Mouse (Mus musculus): ENCODE measurements around the gene Olfr747. TPM values are rescaled to one million over a fixed set of nuclear protein-coding genes. Genes with fewer than 3 reads are reported as not detected.
"Not testable (repeated sequence)": the region's sequence is repeated elsewhere in the genome, so short reads cannot be mapped to it uniquely, and the experiment has no call there.

Olfr747 gene
- polyA plus RNA-seq (2015; fragmentation: Nextera tagmentation; extraction: Ambion mirVana) = not detected in 2 replicates

- Histone ChIP-seq H3K9ac (ENCODE audit: low read length) (no peak within 1 kb of the TSS), H3K4me2 (replicated peaks; ENCODE audit: low read depth) (no peak within 1 kb of the TSS), H3K4me1 (replicated peaks; ENCODE audit: control insufficient read depth, insufficient read depth) (no peaks in the 10 kb centered on the region), H3K36me3 (ENCODE audit: control insufficient read depth, insufficient read depth, low read length) (no peaks in the 10 kb centered on the region), H3K27me3 (ENCODE audit: control insufficient read depth, insufficient read depth, low read length) (no peaks in the 10 kb centered on the region), H3K27ac (replicated peaks) (no peak within 1 kb of the TSS), H3K9me3 (ENCODE audit: control insufficient read depth, low read length) (no peaks in the 10 kb centered on the region), H3K4me3 (ENCODE audit: low read depth, low read length) (no peak within 1 kb of the TSS)
- ATAC-seq (ENCODE audit: low FRiP score, low TSS enrichment) = no peak
- 84% methylated on average over 3 of the region's 3 CpGs for WGBS
- DNase-seq (ENCODE audit: low spot score) = no peak
- TF ChIP-seq EP300 (optimal IDR thresholded peaks at IDR 0.05) (no peak), CTCF (IDR thresholded peaks at IDR 0.05; ENCODE audit: low read depth) (no peak)
Observed at GRCm38 (mm10) chr14:50693106-50693505, at the start of gene Olfr747. Gene Olfr747, minus strand, starts transcription at chr14:50693206.

- Histone ChIP-seq H3K9ac (ENCODE audit: low read length) (no peak overlapping the region), H3K36me3 (ENCODE audit: control insufficient read depth, insufficient read depth, low read length) (no peaks in the 10 kb centered on the region), H3K27ac (replicated peaks) (no peak overlapping the region), H3K27me3 (ENCODE audit: control insufficient read depth, insufficient read depth, low read length) (no peaks in the 10 kb centered on the region), H3K4me3 (ENCODE audit: low read depth, low read length) (no peak overlapping the region), H3K4me2 (replicated peaks; ENCODE audit: low read depth) (no peak overlapping the region), H3K9me3 (ENCODE audit: control insufficient read depth, low read length) (no peaks in the 10 kb centered on the region), H3K4me1 (replicated peaks; ENCODE audit: control insufficient read depth, insufficient read depth) (no peaks in the 10 kb centered on the region)
- no peak for DNase-seq (ENCODE audit: low spot score)
- 56% methylated on average over 2 of the region's 2 CpGs for WGBS
- TF ChIP-seq EP300 (optimal IDR thresholded peaks at IDR 0.05) (no peak), CTCF (IDR thresholded peaks at IDR 0.05; ENCODE audit: low read depth) (no peak)
- no peak for ATAC-seq (ENCODE audit: low FRiP score, low TSS enrichment)
Observed at GRCm38 (mm10) chr14:50741584-50741983, 48.6 kb upstream of the Olfr747 start.

- Histone ChIP-seq H3K4me1 (replicated peaks; ENCODE audit: control insufficient read depth, insufficient read depth) (no peaks in the 10 kb centered on the region), H3K27ac (replicated peaks) (no peak overlapping the region), H3K9me3 (ENCODE audit: control insufficient read depth, low read length) (no peaks in the 10 kb centered on the region), H3K36me3 (ENCODE audit: control insufficient read depth, insufficient read depth, low read length) (no peaks in the 10 kb centered on the region), H3K4me2 (replicated peaks; ENCODE audit: low read depth) (no peak overlapping the region), H3K9ac (ENCODE audit: low read length) (no peak overlapping the region), H3K4me3 (ENCODE audit: low read depth, low read length) (no peak overlapping the region), H3K27me3 (ENCODE audit: control insufficient read depth, insufficient read depth, low read length) (no peaks in the 10 kb centered on the region)
- 68% methylated on average over 2 of the region's 2 CpGs for WGBS
- TF ChIP-seq CTCF (IDR thresholded peaks at IDR 0.05; ENCODE audit: low read depth) = no peak
- no peak for TF ChIP-seq EP300 (optimal IDR thresholded peaks at IDR 0.05)
- ATAC-seq (ENCODE audit: low FRiP score, low TSS enrichment) (no peak), DNase-seq (ENCODE audit: low spot score) (no peak)
Observed at GRCm38 (mm10) chr14:50740334-50740733, 47.3 kb upstream of the Olfr747 start.

- not testable (repeated sequence) for H3K4me3 ChIP-seq (ENCODE audit: low read depth, low read length); H3K4me1 ChIP-seq (replicated peaks; ENCODE audit: control insufficient read depth, insufficient read depth); H3K27ac ChIP-seq (replicated peaks); H3K27me3 ChIP-seq (ENCODE audit: control insufficient read depth, insufficient read depth, low read length); H3K36me3 ChIP-seq (ENCODE audit: control insufficient read depth, insufficient read depth, low read length); ATAC-seq (ENCODE audit: low FRiP score, low TSS enrichment); H3K9me3 ChIP-seq (ENCODE audit: control insufficient read depth, low read length); H3K4me2 ChIP-seq (replicated peaks; ENCODE audit: low read depth); H3K9ac ChIP-seq (ENCODE audit: low read length); DNase-seq (ENCODE audit: low spot score)
- WGBS = 83% methylated on average over 3 of the region's 4 CpGs
Observed at GRCm38 (mm10) chr14:50722371-50722770, 29.4 kb upstream of the Olfr747 start.

GRCm38 (mm10) chr14:50719875-50720274 lies 26.9 kb upstream of the Olfr747 start:
- not testable (repeated sequence) for H3K9ac ChIP-seq (ENCODE audit: low read length); H3K27ac ChIP-seq (replicated peaks); H3K9me3 ChIP-seq (ENCODE audit: control insufficient read depth, low read length); ATAC-seq (ENCODE audit: low FRiP score, low TSS enrichment); H3K4me1 ChIP-seq (replicated peaks; ENCODE audit: control insufficient read depth, insufficient read depth); H3K36me3 ChIP-seq (ENCODE audit: control insufficient read depth, insufficient read depth, low read length); H3K27me3 ChIP-seq (ENCODE audit: control insufficient read depth, insufficient read depth, low read length); H3K4me3 ChIP-seq (ENCODE audit: low read depth, low read length); H3K4me2 ChIP-seq (replicated peaks; ENCODE audit: low read depth); DNase-seq (ENCODE audit: low spot score)
- WGBS = 87% methylated on average over 15 of the region's 15 CpGs

- Histone ChIP-seq H3K27ac (replicated peaks) (no peak within 1 kb of the TSS), H3K4me2 (replicated peaks; ENCODE audit: low read depth) (no peak within 1 kb of the TSS), H3K9me3 (ENCODE audit: control insufficient read depth, low read length) (no peaks in the 10 kb centered on the region), H3K36me3 (ENCODE audit: control insufficient read depth, insufficient read depth, low read length) (no peaks in the 10 kb centered on the region), H3K9ac (ENCODE audit: low read length) (no peak within 1 kb of the TSS), H3K4me1 (replicated peaks; ENCODE audit: control insufficient read depth, insufficient read depth) (no peaks in the 10 kb centered on the region), H3K4me3 (ENCODE audit: low read depth, low read length) (no peak within 1 kb of the TSS), H3K27me3 (ENCODE audit: control insufficient read depth, insufficient read depth, low read length) (no peaks in the 10 kb centered on the region)
- ATAC-seq (ENCODE audit: low FRiP score, low TSS enrichment) (no peak), DNase-seq (ENCODE audit: low spot score) (no peak)
- no peak for TF ChIP-seq CTCF (IDR thresholded peaks at IDR 0.05; ENCODE audit: low read depth)
- no peak for TF ChIP-seq EP300 (optimal IDR thresholded peaks at IDR 0.05)
- WGBS = 63% methylated on average over 1 of the region's 1 CpGs
Observed at GRCm38 (mm10) chr14:50707073-50707472, 14.1 kb upstream of the Olfr747 start, which contains the start of gene Olfr748. Gene Olfr748, plus strand, starts transcription at chr14:50707373.

Measured in stomach, postnatal 0 days (tissue).